ENCODE assay signal across 26 mouse cellular contexts in genomic region chr12:76643679-76644078, GRCm38 (mm10).
DNase-seq lines count a peak whose midpoint lies in the region; ATAC-seq and TF ChIP-seq lines count a peak whose summit lies in the region.
"Had no signal": no experiment of that assay in that cellular context is flagged by ENCODE, and none has a peak within 500 bp of the region (broad histone marks: within the 10 kb centered on the region; RNA-seq: fewer than 3 reads in every experiment).

No protein-coding gene starts in this region.

- WGBS in forebrain, postnatal 0 days: 68% methylated on average over 8 of the region's 8 CpGs
- WGBS in forebrain, embryonic 16.5 days: 68% methylated on average over 8 of the region's 8 CpGs
- WGBS in midbrain, embryonic 13.5 days: 70% methylated on average over 8 of the region's 8 CpGs
- 85% methylated on average over 8 of the region's 8 CpGs for WGBS in midbrain, embryonic 11.5 days
- 60% methylated on average over 8 of the region's 8 CpGs for WGBS in hindbrain, postnatal 0 days
- 47% methylated on average over 8 of the region's 8 CpGs for WGBS in neural tube, embryonic 15.5 days

- no peak for DNase-seq in forebrain, postnatal 0 days
- no peak for DNase-seq in midbrain, embryonic 11.5 days (ENCODE audit: low spot score, missing footprints)
- DNase-seq in hindbrain, postnatal 0 days (ENCODE audit: low spot score): no peak
- DNase-seq in thymus, postnatal 14 days: no peak
- DNase-seq in adrenal gland, adult 2 months: no peak
- DNase-seq: adrenal gland, postnatal 14 days; cerebellum, adult 18-20 months; cerebellum, postnatal 36 days; gastrocnemius, postnatal 14 days; heart, adult 2 months; kidney, postnatal 4 days; lung, postnatal 4 days; right cerebral cortex, postnatal 25 days; thymus, adult 18-20 months had no signal

- TF ChIP-seq CTCF in forebrain, postnatal 0 days (IDR thresholded peaks at IDR 0.05; ENCODE audit: low read depth): no peak
- TF ChIP-seq CTCF in hindbrain, postnatal 0 days (IDR thresholded peaks at IDR 0.05; ENCODE audit: low read depth): no peak

- H3K27me3 ChIP-seq in forebrain, postnatal 0 days (ENCODE audit: insufficient read depth, low read length): no peaks in the 10 kb centered on the region
- no peaks in the 10 kb centered on the region for H3K27me3 ChIP-seq in forebrain, embryonic 16.5 days (replicated peaks; ENCODE audit: control insufficient read depth, insufficient read depth, low read length)
- 0 out of 2 replicates have a peak, but pooled peaks cover 3% of the 10 kb centered on the region for H3K27me3 ChIP-seq in midbrain, embryonic 13.5 days
- no peaks in the 10 kb centered on the region for H3K27me3 ChIP-seq in midbrain, embryonic 11.5 days (ENCODE audit: control insufficient read depth, insufficient read depth, low read length)
- no peaks in the 10 kb centered on the region for H3K27me3 ChIP-seq in hindbrain, postnatal 0 days (ENCODE audit: insufficient read depth, low read length)
- no peaks in the 10 kb centered on the region for H3K27me3 ChIP-seq in neural tube, embryonic 15.5 days (replicated peaks)
- H3K27me3 ChIP-seq: lung, embryonic 15.5 days; stomach, embryonic 15.5 days had no signal

- H3K4me3 ChIP-seq in forebrain, postnatal 0 days (ENCODE audit: low read depth, low read length): no peak overlapping the region
- no peak overlapping the region for H3K4me3 ChIP-seq in forebrain, embryonic 16.5 days (replicated peaks; ENCODE audit: low read length)
- H3K4me3 ChIP-seq in midbrain, embryonic 13.5 days (replicated peaks): no peak overlapping the region
- no peak overlapping the region for H3K4me3 ChIP-seq in midbrain, embryonic 11.5 days (ENCODE audit: low read depth, low read length)
- no peak overlapping the region for H3K4me3 ChIP-seq in hindbrain, postnatal 0 days (ENCODE audit: low read length)
- H3K4me3 ChIP-seq in neural tube, embryonic 15.5 days (replicated peaks): no peak overlapping the region
- H3K4me3 ChIP-seq: forebrain, embryonic 10.5 days; heart, adult 2 months; kidney, embryonic 15.5 days; limb, embryonic 13.5 days; lung, embryonic 15.5 days; stomach, embryonic 15.5 days had no signal

- H3K4me2 ChIP-seq in forebrain, postnatal 0 days (ENCODE audit: low read depth): no peak overlapping the region
- H3K4me2 ChIP-seq in forebrain, embryonic 16.5 days (ENCODE audit: low read length): no peak overlapping the region
- H3K4me2 ChIP-seq in midbrain, embryonic 13.5 days (replicated peaks): no peak overlapping the region
- no peak overlapping the region for H3K4me2 ChIP-seq in midbrain, embryonic 11.5 days
- no peak overlapping the region for H3K4me2 ChIP-seq in hindbrain, postnatal 0 days (ENCODE audit: low read depth, low read length)
- H3K4me2 ChIP-seq in neural tube, embryonic 15.5 days: no peak overlapping the region
- H3K4me2 ChIP-seq: limb, embryonic 13.5 days; lung, embryonic 15.5 days; stomach, embryonic 15.5 days had no signal

- H3K9ac ChIP-seq in forebrain, postnatal 0 days: no peak overlapping the region
- no peak overlapping the region for H3K9ac ChIP-seq in forebrain, embryonic 16.5 days (replicated peaks; ENCODE audit: low read depth, low read length)
- no peak overlapping the region for H3K9ac ChIP-seq in midbrain, embryonic 13.5 days (replicated peaks)
- no peak overlapping the region for H3K9ac ChIP-seq in midbrain, embryonic 11.5 days (ENCODE audit: low read length)
- H3K9ac ChIP-seq in hindbrain, postnatal 0 days (replicated peaks; ENCODE audit: low read length): no peak overlapping the region
- no peak overlapping the region for H3K9ac ChIP-seq in neural tube, embryonic 15.5 days (replicated peaks)
- H3K9ac ChIP-seq: kidney, embryonic 15.5 days; limb, embryonic 13.5 days; liver, embryonic 14.5 days; lung, embryonic 15.5 days; stomach, embryonic 15.5 days had no signal

- no peaks in the 10 kb centered on the region for H3K9me3 ChIP-seq in forebrain, postnatal 0 days (ENCODE audit: low read length)
- no peaks in the 10 kb centered on the region for H3K9me3 ChIP-seq in forebrain, embryonic 16.5 days (ENCODE audit: control insufficient read depth, low read length)
- no peaks in the 10 kb centered on the region for H3K9me3 ChIP-seq in midbrain, embryonic 13.5 days
- H3K9me3 ChIP-seq in midbrain, embryonic 11.5 days (ENCODE audit: control insufficient read depth, low read length): no peaks in the 10 kb centered on the region
- no peaks in the 10 kb centered on the region for H3K9me3 ChIP-seq in hindbrain, postnatal 0 days (ENCODE audit: low read length)
- no peaks in the 10 kb centered on the region for H3K9me3 ChIP-seq in neural tube, embryonic 15.5 days (replicated peaks)
- H3K9me3 ChIP-seq: forebrain, embryonic 10.5 days; G1E; kidney, embryonic 15.5 days; limb, embryonic 13.5 days; lung, embryonic 15.5 days; stomach, embryonic 15.5 days had no signal

- ATAC-seq in forebrain, postnatal 0 days: no peak; the same call in 1 of the 2 replicates
- ATAC-seq in forebrain, embryonic 16.5 days: no peak
- ATAC-seq in midbrain, embryonic 13.5 days: peak; percentile 29
- no peak for ATAC-seq in midbrain, embryonic 11.5 days (ENCODE audit: low FRiP score)
- ATAC-seq in hindbrain, postnatal 0 days: no peak
- no peak for ATAC-seq in neural tube, embryonic 15.5 days (ENCODE audit: low FRiP score)
- ATAC-seq: activated CD4-positive, CD25-positive, alpha-beta regulatory T cell, adult 4 months; intestine, postnatal 0 days had no signal

- H3K27ac ChIP-seq in forebrain, postnatal 0 days (ENCODE audit: low read depth, low read length): 0 out of 2 replicates have a peak overlapping the region, but pooled peaks have one; percentile 21
- H3K27ac ChIP-seq in forebrain, embryonic 16.5 days (ENCODE audit: low read length): no peak overlapping the region
- peak overlapping the region; percentile 65 for H3K27ac ChIP-seq in midbrain, embryonic 13.5 days
- H3K27ac ChIP-seq in midbrain, embryonic 11.5 days (ENCODE audit: low read depth, low read length): no peak overlapping the region
- H3K27ac ChIP-seq in hindbrain, postnatal 0 days: 0 out of 2 replicates have a peak overlapping the region, but pooled peaks have one; percentile 2
- 0 out of 2 replicates have a peak overlapping the region, but pooled peaks have one; percentile 11 for H3K27ac ChIP-seq in neural tube, embryonic 15.5 days (replicated peaks)
- H3K27ac ChIP-seq: forebrain, embryonic 10.5 days; heart, adult 2 months; kidney, embryonic 15.5 days; limb, embryonic 13.5 days; liver, embryonic 14.5 days; lung, embryonic 15.5 days; stomach, embryonic 15.5 days had no signal

- H3K4me1 ChIP-seq in forebrain, postnatal 0 days (ENCODE audit: insufficient read depth): no peaks in the 10 kb centered on the region
- H3K4me1 ChIP-seq in forebrain, embryonic 16.5 days (replicated peaks; ENCODE audit: control insufficient read depth, insufficient read depth, low read length): peaks cover 3% of the 10 kb centered on the region; the same call in 1 of the 2 replicates
- peaks cover 23% of the 10 kb centered on the region for H3K4me1 ChIP-seq in midbrain, embryonic 13.5 days (replicated peaks)
- H3K4me1 ChIP-seq in midbrain, embryonic 11.5 days (ENCODE audit: control insufficient read depth, insufficient read depth, low read length): 0 out of 2 replicates have a peak, but pooled peaks cover 6% of the 10 kb centered on the region
- peaks cover 11% of the 10 kb centered on the region; the same call in 1 of the 2 replicates for H3K4me1 ChIP-seq in hindbrain, postnatal 0 days (ENCODE audit: insufficient read depth, low read length)
- H3K4me1 ChIP-seq in neural tube, embryonic 15.5 days: peaks cover 22% of the 10 kb centered on the region

- no peaks in the 10 kb centered on the region for H3K36me3 ChIP-seq in forebrain, postnatal 0 days (ENCODE audit: insufficient read depth)
- H3K36me3 ChIP-seq in forebrain, embryonic 16.5 days (ENCODE audit: control insufficient read depth, insufficient read depth): no peaks in the 10 kb centered on the region
- no peaks in the 10 kb centered on the region for H3K36me3 ChIP-seq in midbrain, embryonic 13.5 days
- no peaks in the 10 kb centered on the region for H3K36me3 ChIP-seq in midbrain, embryonic 11.5 days (ENCODE audit: control insufficient read depth, insufficient read depth, low read length)
- H3K36me3 ChIP-seq in hindbrain, postnatal 0 days (ENCODE audit: insufficient read depth, low read length): no peaks in the 10 kb centered on the region
- H3K36me3 ChIP-seq in neural tube, embryonic 15.5 days: no peaks in the 10 kb centered on the region
- H3K36me3 ChIP-seq: forebrain, embryonic 10.5 days; kidney, embryonic 15.5 days; limb, embryonic 13.5 days; lung, embryonic 15.5 days; stomach, embryonic 15.5 days had no signal

Comparison
In these comparisons a context has a peak if more than half of its experiments do, and no peak if none do; other contexts are left out.
1. H3K27ac ChIP-seq: peak in forebrain, postnatal 0 days (single experiment), midbrain, embryonic 13.5 days (single experiment), hindbrain, postnatal 0 days (single experiment) and neural tube, embryonic 15.5 days (single experiment); none in forebrain, embryonic 16.5 days (single experiment) and midbrain, embryonic 11.5 days (single experiment).